Mouse (Mus musculus): Measurements from ENCODE around the gene Gm5617. TPM values are rescaled to one million over a fixed set of nuclear protein-coding genes. Genes with fewer than 3 reads are reported as not detected.
"Not testable (repeated sequence)": the region's sequence is repeated elsewhere in the genome, so short reads cannot be mapped to it uniquely, and the experiment has no call there.

Gm5617 gene
- polyA plus RNA-seq, 2 experiments: 10.5 to 19.3 TPM

- Histone ChIP-seq H3K36me3 (replicated peaks; ENCODE audit: control insufficient read depth, insufficient read depth, low read depth) (no peaks in the 10 kb centered on the region), H3K9ac (replicated peaks) (no peak overlapping the region), H3K27ac (no peak overlapping the region), H3K27me3 (ENCODE audit: control insufficient read depth, insufficient read depth, low read length) (no peaks in the 10 kb centered on the region), H3K4me2 (ENCODE audit: low read depth) (no peak overlapping the region), H3K4me3 (ENCODE audit: insufficient read depth in 1 of 2, low read depth in 2 of 2, low read length in 2 of 2) (no peak overlapping the region), H3K9me3 (ENCODE audit: control insufficient read depth, low read length) (no peaks in the 10 kb centered on the region), H3K4me1 (replicated peaks; ENCODE audit: control insufficient read depth in 2 of 2, insufficient read depth in 2 of 2, low read length in 1 of 2) (peaks cover 0 to 7% of the 10 kb centered on the region in 2 experiments; a peak in 1 of 4 replicates)
- TF ChIP-seq CTCF (IDR thresholded peaks at IDR 0.05; ENCODE audit: low read depth): no peak
- TF ChIP-seq EP300 (IDR thresholded peaks at IDR 0.05; ENCODE audit: low read depth): no peak
- no peak for DNase-seq (ENCODE audit: low read depth in 3 of 3, low spot score in 3 of 3)
- ATAC-seq (ENCODE audit: insufficient read depth): no peak
- WGBS (ENCODE audit: insufficient replicate concordance): 66% methylated on average over 4 of the region's 4 CpGs
These were observed 36.1 kb downstream of the Gm5617 start for GRCm38 (mm10) chr9:48531294-48531693.

- no peak for TF ChIP-seq EP300 (IDR thresholded peaks at IDR 0.05; ENCODE audit: low read depth)
- no peak for TF ChIP-seq CTCF (IDR thresholded peaks at IDR 0.05; ENCODE audit: low read depth)
- H3K9me3 ChIP-seq (ENCODE audit: control insufficient read depth, low read length): no peaks in the 10 kb centered on the region
- H3K27ac ChIP-seq: no peak overlapping the region
- DNase-seq (ENCODE audit: low read depth in 3 of 3, low spot score in 3 of 3): no peak
- H3K4me3 ChIP-seq (ENCODE audit: insufficient read depth in 1 of 2, low read depth in 2 of 2, low read length in 2 of 2): no peak overlapping the region
- no peak overlapping the region for H3K9ac ChIP-seq (replicated peaks)
- H3K36me3 ChIP-seq (replicated peaks; ENCODE audit: control insufficient read depth, insufficient read depth, low read depth): no peaks in the 10 kb centered on the region
- ATAC-seq (ENCODE audit: insufficient read depth): no peak
- no peaks in the 10 kb centered on the region; the same call in 1 of the 2 replicates for H3K27me3 ChIP-seq (ENCODE audit: control insufficient read depth, insufficient read depth, low read length)
- WGBS (ENCODE audit: insufficient replicate concordance): 22% methylated on average over 3 of the region's 3 CpGs
- no peak overlapping the region for H3K4me2 ChIP-seq (ENCODE audit: low read depth)
- peaks cover 0 to 7% of the 10 kb centered on the region in 2 experiments; a peak in 1 of 4 replicates for H3K4me1 ChIP-seq (replicated peaks; ENCODE audit: control insufficient read depth in 2 of 2, insufficient read depth in 2 of 2, low read length in 1 of 2)
These were observed 37.0 kb downstream of the Gm5617 start for GRCm38 (mm10) chr9:48532203-48532602.

- ATAC-seq (ENCODE audit: insufficient read depth): no peak
- H3K4me2 ChIP-seq (ENCODE audit: low read depth): no peak overlapping the region
- WGBS (ENCODE audit: insufficient replicate concordance): 68% methylated on average over 2 of the region's 2 CpGs
- no peaks in the 10 kb centered on the region for H3K36me3 ChIP-seq (replicated peaks; ENCODE audit: control insufficient read depth, insufficient read depth, low read depth)
- H3K27me3 ChIP-seq (ENCODE audit: control insufficient read depth, insufficient read depth, low read length): no peaks in the 10 kb centered on the region; the same call in 1 of the 2 replicates
- H3K9me3 ChIP-seq (ENCODE audit: control insufficient read depth, low read length): no peaks in the 10 kb centered on the region
- DNase-seq (ENCODE audit: low read depth in 3 of 3, low spot score in 3 of 3): no peak
- TF ChIP-seq EP300 (IDR thresholded peaks at IDR 0.05; ENCODE audit: low read depth) (no peak), CTCF (IDR thresholded peaks at IDR 0.05; ENCODE audit: low read depth) (no peak)
- H3K27ac ChIP-seq: no peak overlapping the region
- H3K4me3 ChIP-seq (ENCODE audit: insufficient read depth in 1 of 2, low read depth in 2 of 2, low read length in 2 of 2): no peak overlapping the region
- H3K4me1 ChIP-seq (replicated peaks; ENCODE audit: control insufficient read depth in 2 of 2, insufficient read depth in 2 of 2, low read length in 1 of 2): peaks cover 0 to 7% of the 10 kb centered on the region in 2 experiments; a peak in 1 of 4 replicates
- no peak overlapping the region for H3K9ac ChIP-seq (replicated peaks)
These were observed 37.5 kb downstream of the Gm5617 start for GRCm38 (mm10) chr9:48532730-48533129.

- Histone ChIP-seq H3K27ac (no peak overlapping the region), H3K27me3 (ENCODE audit: control insufficient read depth, insufficient read depth, low read length) (peaks cover 10% of the 10 kb centered on the region), H3K36me3 (replicated peaks; ENCODE audit: control insufficient read depth, insufficient read depth, low read depth) (no peaks in the 10 kb centered on the region), H3K4me1 (replicated peaks; ENCODE audit: control insufficient read depth in 2 of 2, insufficient read depth in 2 of 2, low read length in 1 of 2) (peaks cover 0 to 8% of the 10 kb centered on the region in 2 experiments; a peak in 1 of 4 replicates), H3K4me3 (ENCODE audit: insufficient read depth in 1 of 2, low read depth in 2 of 2, low read length in 2 of 2) (no peak overlapping the region), H3K9me3 (ENCODE audit: control insufficient read depth, low read length) (no peaks in the 10 kb centered on the region), H3K4me2 (ENCODE audit: low read depth) (no peak overlapping the region), H3K9ac (replicated peaks) (no peak overlapping the region)
- ATAC-seq (ENCODE audit: insufficient read depth) (no peak), DNase-seq (ENCODE audit: low read depth in 3 of 3, low spot score in 3 of 3) (no peak)
- no peak for TF ChIP-seq EP300 (IDR thresholded peaks at IDR 0.05; ENCODE audit: low read depth)
- TF ChIP-seq CTCF (IDR thresholded peaks at IDR 0.05; ENCODE audit: low read depth): no peak
- 17% methylated on average over 1 of the region's 1 CpGs for WGBS (ENCODE audit: insufficient replicate concordance)
These were observed 41.2 kb downstream of the Gm5617 start for GRCm38 (mm10) chr9:48536414-48536813.

- H3K27ac ChIP-seq; DNase-seq (ENCODE audit: low read depth in 3 of 3, low spot score in 3 of 3); H3K4me3 ChIP-seq (ENCODE audit: insufficient read depth in 1 of 2, low read depth in 2 of 2, low read length in 2 of 2); H3K4me1 ChIP-seq (replicated peaks; ENCODE audit: control insufficient read depth in 2 of 2, insufficient read depth in 2 of 2, low read length in 1 of 2); ATAC-seq (ENCODE audit: insufficient read depth); H3K4me2 ChIP-seq (ENCODE audit: low read depth); H3K9me3 ChIP-seq (ENCODE audit: control insufficient read depth, low read length); H3K9ac ChIP-seq (replicated peaks); H3K36me3 ChIP-seq (replicated peaks; ENCODE audit: control insufficient read depth, insufficient read depth, low read depth): not testable (repeated sequence)
- WGBS (ENCODE audit: insufficient replicate concordance): 52% methylated on average over 1 of the region's 1 CpGs
- H3K27me3 ChIP-seq (ENCODE audit: control insufficient read depth, insufficient read depth, low read length): peaks cover 10% of the 10 kb centered on the region
These were observed 42.4 kb downstream of the Gm5617 start for GRCm38 (mm10) chr9:48537616-48538015.

All from liver, embryonic 14.5 days (tissue).